Mouse (Mus musculus) telencephalon, adult 2 months (tissue): ENCODE measurements at regions not wholly inside any gene's neighbourhood (a gene's known extent, or its start where the extent isn't known, plus 50 kb on each side); places are given as distances from the start of the nearest gene placed in this dataset.
"Not testable (repeated sequence)": the region's sequence is repeated elsewhere in the genome, so short reads cannot be mapped to it uniquely, and the experiment has no call there.

Experiments used
- DNase-seq: peaks from one replicate; pipeline ENCODE4 v3.0.0-alpha.2; 2011; ENCODE audit warnings: low read depth, low spot score

GRCm38 (mm10) chr14:104827404-104827803 is 305.0 kb upstream of the Rnf219 start:
- DNase-seq, result no peak

GRCm38 (mm10) chr14:104824926-104825325 is 302.5 kb upstream of the Rnf219 start:
- DNase-seq, result no peak

- DNase-seq, result no peak
Measured at GRCm38 (mm10) chr14:104824224-104824623, 301.8 kb upstream of the Rnf219 start.

- DNase-seq, result no peak
Measured at GRCm38 (mm10) chr14:104821903-104822573, 299.6 kb upstream of the Rnf219 start.

- no peak for DNase-seq
Measured at GRCm38 (mm10) chr14:104819106-104819505, 296.7 kb upstream of the Rnf219 start.

- DNase-seq, result peak; percentile 52
Measured at GRCm38 (mm10) chr14:104813977-104814584, 291.6 kb upstream of the Rnf219 start.

- DNase-seq, result no peak
Measured at GRCm38 (mm10) chr14:104812006-104812405, 289.6 kb upstream of the Rnf219 start.

- no peak for DNase-seq
Measured at GRCm38 (mm10) chr14:104805332-104805731, 282.9 kb upstream of the Rnf219 start.

GRCm38 (mm10) chr14:104796348-104796965 is 274.0 kb upstream of the Rnf219 start:
- DNase-seq, result no peak

- no peak for DNase-seq
Measured at GRCm38 (mm10) chr14:104789346-104789745, 266.9 kb upstream of the Rnf219 start.

- no peak for DNase-seq
Measured at GRCm38 (mm10) chr14:104785066-104785465, 262.6 kb upstream of the Rnf219 start.

- DNase-seq, result no peak
Measured at GRCm38 (mm10) chr14:104769938-104770337, 247.5 kb upstream of the Rnf219 start.

- DNase-seq, result peak; percentile 4
Measured at GRCm38 (mm10) chr14:104734213-104734612, 211.8 kb upstream of the Rnf219 start.

GRCm38 (mm10) chr14:104732036-104732435 is 209.6 kb upstream of the Rnf219 start:
- no peak for DNase-seq

GRCm38 (mm10) chr14:104731319-104731995 is 209.0 kb upstream of the Rnf219 start:
- DNase-seq, result no peak

- not testable (repeated sequence) for DNase-seq
Measured at GRCm38 (mm10) chr14:104715651-104716050, 193.2 kb upstream of the Rnf219 start.

- DNase-seq, result no peak
Measured at GRCm38 (mm10) chr14:104702283-104702893, 179.9 kb upstream of the Rnf219 start.

- DNase-seq, result no peak
Measured at GRCm38 (mm10) chr14:104698962-104699361, 176.5 kb upstream of the Rnf219 start.

GRCm38 (mm10) chr14:104695101-104695500 is 172.7 kb upstream of the Rnf219 start:
- no peak for DNase-seq

GRCm38 (mm10) chr14:104694174-104694803 is 171.8 kb upstream of the Rnf219 start:
- DNase-seq, result no peak

- DNase-seq, result peak; percentile 22
Measured at GRCm38 (mm10) chr14:104692616-104693015, 170.2 kb upstream of the Rnf219 start.
